Mouse (Mus musculus) G1E (cell line): ENCODE data around the gene Klrg1.

Experiments
- CTCF ChIP-seq: IDR thresholded peaks from 2 replicates; pipeline ENCODE4 v1.5.1; 2012; ENCODE audit warnings: low read depth, low read length, inconsistent platforms, mixed read lengths
- GATA1 ChIP-seq: IDR thresholded peaks from 2 replicates; pipeline ENCODE4 v1.6.1; 2012; ENCODE audit warnings: borderline replicate concordance, low read length, inconsistent platforms, mixed read lengths
- GATA2 ChIP-seq: IDR thresholded peaks from 2 replicates; pipeline ENCODE4 v1.6.1; 2012; ENCODE audit warnings: low read depth, low read length, inconsistent platforms, borderline replicate concordance
- TAL1 ChIP-seq: conservative IDR thresholded peaks from 2 replicates; pipeline ENCODE4 v1.6.1; 2012; ENCODE audit warnings: low read depth, low read length, inconsistent platforms, mixed read lengths

DNA sequence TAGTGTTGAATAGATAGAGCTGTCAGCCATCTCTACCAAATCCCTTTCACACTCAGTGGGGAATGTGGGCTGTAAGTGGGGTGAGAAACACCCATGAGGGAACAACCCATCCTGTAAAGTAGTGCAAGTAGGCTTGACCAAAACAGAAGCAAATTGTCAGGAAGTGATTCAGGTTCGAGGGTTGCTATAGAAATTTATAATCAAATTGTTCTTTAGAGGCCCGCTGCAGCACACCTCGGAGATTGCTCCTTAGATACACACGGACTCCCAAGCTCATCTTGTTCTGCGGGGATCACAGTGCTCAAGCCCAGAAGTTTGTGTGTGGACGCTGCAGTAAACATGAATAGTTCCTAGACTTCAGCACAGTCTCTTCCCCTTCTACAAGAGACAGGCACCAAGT lies at the start of gene Klrg1:
- no peak for TF ChIP-seq TAL1
- no peak for TF ChIP-seq CTCF
- no peak for TF ChIP-seq GATA2
- TF ChIP-seq GATA1 = no peak
